Mouse (Mus musculus) brain, embryonic 18.5 days (tissue): ENCODE measurements at regions not wholly inside any gene's neighbourhood (a gene's known extent, or its start where the extent isn't known, plus 50 kb on each side); places are given as distances from the start of the nearest gene placed in this dataset.
"Not testable (repeated sequence)": the region's sequence is repeated elsewhere in the genome, so short reads cannot be mapped to it uniquely, and the experiment has no call there.

Experiments used
- DNase-seq: peaks from one replicate; pipeline ENCODE4 v3.0.0-alpha.2; 2012; ENCODE audit warnings: low read depth, low spot score

- no peak for DNase-seq
Observed at GRCm38 (mm10) chr3:15016621-15017020, 130.5 kb downstream of the Car2 start.

- DNase-seq, result no peak
Observed at GRCm38 (mm10) chr3:15022773-15023172, 136.7 kb downstream of the Car2 start.

- no peak for DNase-seq
Observed at GRCm38 (mm10) chr3:15040866-15041528, 154.9 kb downstream of the Car2 start.

GRCm38 (mm10) chr3:15053968-15054367 lies 167.9 kb downstream of the Car2 start:
- no peak for DNase-seq

- not testable (repeated sequence) for DNase-seq
Observed at GRCm38 (mm10) chr3:15055516-15056256, 169.6 kb downstream of the Car2 start.

DNA sequence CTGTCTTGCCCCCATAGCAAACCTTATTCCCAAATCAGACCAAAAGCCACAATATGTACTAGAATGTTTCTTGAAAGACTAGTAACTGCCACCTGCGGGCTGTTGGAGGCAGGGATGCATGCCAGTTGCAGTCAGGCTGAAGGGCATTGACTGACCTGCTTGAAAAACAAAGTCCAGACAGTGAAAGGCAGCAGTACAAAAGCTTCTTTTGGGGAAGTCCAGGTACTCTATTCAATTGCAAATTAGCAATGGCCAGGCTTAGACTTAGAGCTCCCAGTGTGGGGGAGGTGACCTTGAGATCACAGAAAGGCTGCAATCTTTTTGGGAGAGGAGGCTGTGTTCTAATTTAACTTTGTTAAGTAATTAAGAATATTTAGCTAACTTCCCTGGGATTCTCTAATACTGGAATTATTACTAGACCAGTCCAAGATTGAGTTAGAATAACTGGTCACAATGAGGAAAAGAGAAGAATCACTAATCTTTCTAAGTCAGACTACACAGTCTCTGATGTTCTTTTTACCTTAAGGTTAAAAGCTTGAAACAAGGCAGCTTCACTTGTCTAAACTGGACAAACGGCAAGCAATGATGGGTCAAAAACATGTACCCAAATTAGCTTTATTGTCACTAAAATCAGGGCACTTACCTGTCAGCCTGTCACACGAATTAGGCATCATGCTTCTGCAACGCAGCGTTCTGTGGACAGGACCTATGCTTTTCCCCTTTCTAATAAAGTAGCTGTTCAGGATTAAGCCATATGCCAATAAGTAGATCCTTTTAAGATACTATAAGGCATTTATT lies 170.9 kb downstream of the Car2 start:
- not testable (repeated sequence) for DNase-seq

- no peak for DNase-seq
Observed at GRCm38 (mm10) chr3:15065681-15066080, 179.6 kb downstream of the Car2 start.

GRCm38 (mm10) chr3:15068256-15068655 lies 182.2 kb downstream of the Car2 start:
- DNase-seq, result no peak

- no peak for DNase-seq
Observed at GRCm38 (mm10) chr3:15071030-15071883, 185.2 kb downstream of the Car2 start.

DNA sequence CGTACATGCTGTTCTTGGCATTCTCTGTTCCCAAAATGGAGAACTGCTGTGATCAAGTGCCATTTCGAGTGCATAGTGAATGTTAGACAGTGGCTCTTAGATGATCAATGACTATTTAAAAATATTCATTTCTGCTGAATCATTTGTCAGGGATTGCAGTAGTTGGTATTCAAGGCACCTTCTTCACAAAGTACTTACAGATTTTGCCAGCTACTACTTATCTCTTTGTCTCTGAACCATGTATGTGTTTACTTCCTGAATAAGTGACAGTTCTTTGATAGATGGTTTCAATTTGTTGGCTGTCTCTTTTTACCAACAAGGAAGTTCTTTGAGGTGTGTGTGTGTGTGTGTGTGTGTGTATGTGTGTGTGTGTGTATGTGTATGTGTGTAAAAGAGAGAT lies 187.3 kb downstream of the Car2 start:
- no peak for DNase-seq

DNA sequence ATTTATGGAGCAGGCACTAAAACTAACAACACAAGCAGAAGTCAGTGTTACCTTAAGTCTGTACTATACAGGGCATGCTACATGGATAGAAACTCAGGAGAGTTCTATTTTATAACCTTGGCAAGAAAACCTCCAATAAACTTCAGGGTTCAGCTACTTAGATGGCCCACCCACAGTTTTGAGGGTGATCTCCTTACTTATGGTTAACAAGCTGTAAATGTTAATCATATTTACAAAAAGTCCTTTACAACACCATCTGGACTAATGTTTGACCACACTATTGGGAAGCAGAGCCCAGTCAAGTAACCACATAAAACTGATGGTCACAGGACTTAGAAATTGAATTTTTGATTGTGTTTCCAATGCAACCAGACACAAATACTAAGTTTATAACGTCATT lies 187.8 kb downstream of the Car2 start:
- DNase-seq, result no peak

- no peak for DNase-seq
Observed at GRCm38 (mm10) chr3:15074949-15075348, 188.9 kb downstream of the Car2 start.

DNA sequence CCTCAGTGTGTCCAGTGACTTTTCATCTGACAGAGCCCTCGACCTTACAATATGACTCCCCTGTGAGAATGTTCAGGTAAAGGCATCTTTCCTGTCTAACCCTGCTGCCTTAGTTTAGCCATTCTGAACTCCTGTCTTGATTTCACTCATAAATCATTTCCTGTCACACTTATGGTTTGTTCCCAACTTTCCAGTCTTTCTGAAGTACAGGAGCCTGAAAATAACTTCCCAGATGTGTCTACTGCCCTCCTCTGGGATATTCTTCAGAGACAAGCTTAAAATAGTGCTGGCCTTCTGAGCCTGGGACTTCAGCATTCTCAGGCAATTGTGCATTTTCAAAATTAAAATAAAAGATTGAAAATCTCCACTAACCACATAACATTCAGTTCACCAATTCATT lies 204.1 kb downstream of the Car2 start:
- DNase-seq, result no peak

DNA sequence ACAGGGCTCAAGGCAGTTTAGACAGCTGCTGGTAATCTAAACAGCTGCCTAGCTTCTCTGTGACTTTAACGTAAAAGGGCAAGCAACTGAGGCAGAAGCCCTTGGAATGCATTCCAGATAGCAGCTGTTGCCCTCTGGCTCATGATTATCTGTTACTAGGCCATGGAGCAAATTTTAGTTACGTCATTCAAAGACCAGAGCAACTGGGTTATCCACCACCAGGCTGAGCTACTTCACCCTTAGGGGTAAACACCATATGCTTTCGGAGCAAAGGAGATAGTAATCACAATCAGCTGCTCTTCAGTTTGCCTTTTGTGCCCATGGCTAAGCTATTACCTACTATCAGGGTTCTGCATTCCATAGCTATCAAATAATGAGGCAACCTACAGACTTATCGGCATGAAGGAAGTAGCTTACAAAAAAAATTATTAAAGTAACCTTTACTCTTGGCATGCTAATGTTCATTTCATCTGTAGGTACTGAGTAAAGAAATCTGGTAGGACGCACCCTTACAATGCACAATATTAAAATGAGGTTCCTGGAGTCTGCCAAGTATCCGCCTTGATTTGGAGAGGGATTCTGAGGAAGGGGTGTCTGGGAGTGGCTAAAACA lies 212.2 kb downstream of the Car2 start:
- DNase-seq, result no peak

GRCm38 (mm10) chr3:15098981-15099380 lies 212.9 kb downstream of the Car2 start:
- DNase-seq, result no peak

DNA sequence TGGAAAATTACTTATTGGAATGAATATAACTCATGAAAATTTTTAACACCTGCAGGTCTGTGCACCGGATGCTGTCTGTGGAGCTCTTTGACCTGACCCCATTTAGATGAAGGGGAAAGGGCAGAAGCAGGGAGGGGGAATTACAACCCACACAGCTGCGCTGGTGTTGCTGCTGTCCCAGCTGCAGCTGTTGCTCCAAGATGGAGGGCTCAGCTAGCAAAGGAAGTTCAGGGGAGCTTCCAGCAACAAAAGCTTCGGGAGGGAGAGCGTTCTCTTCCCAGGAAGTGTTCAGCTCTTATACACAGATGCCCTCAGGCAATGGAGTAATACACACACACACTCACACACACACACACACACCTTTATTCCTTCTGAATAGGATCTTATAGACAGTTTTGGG lies 219.6 kb downstream of the Car2 start:
- DNase-seq, result no peak

GRCm38 (mm10) chr3:15106281-15106680 lies 220.2 kb downstream of the Car2 start:
- no peak for DNase-seq

GRCm38 (mm10) chr3:15107301-15107700 lies 221.2 kb downstream of the Car2 start:
- DNase-seq, result no peak

DNA sequence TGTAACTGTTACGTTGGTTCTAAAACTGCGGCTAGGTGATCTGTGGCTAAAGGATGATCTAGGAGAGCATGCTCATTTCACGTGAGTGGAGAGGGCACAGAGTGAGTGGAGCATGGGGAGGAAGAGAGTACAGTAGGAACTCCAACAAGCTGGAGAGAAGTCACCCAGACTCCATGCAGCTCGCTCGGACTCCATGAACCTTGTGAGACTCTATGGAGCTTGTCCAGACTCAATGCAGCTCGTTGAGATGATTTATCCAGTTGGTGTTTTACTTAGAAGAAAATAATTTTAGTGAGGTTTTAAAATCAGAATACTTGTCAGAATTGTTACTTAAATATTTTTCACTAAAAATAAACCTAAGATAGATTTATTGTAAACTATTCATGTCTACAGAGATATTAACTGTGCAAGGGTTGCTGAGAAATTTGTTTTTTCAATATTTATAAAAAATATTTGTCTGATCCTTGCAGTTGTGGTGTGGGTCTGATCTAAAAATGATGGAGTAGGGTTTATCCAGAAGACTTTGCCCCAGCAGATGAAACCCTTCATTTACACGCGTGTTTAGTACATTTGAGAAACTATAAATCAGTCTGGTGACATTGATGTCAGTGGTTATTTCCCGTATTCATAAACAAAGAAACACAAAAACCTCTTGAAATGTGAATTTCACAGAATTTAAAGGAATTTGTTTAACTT lies 222.3 kb downstream of the Car2 start:
- DNase-seq, result no peak

DNA sequence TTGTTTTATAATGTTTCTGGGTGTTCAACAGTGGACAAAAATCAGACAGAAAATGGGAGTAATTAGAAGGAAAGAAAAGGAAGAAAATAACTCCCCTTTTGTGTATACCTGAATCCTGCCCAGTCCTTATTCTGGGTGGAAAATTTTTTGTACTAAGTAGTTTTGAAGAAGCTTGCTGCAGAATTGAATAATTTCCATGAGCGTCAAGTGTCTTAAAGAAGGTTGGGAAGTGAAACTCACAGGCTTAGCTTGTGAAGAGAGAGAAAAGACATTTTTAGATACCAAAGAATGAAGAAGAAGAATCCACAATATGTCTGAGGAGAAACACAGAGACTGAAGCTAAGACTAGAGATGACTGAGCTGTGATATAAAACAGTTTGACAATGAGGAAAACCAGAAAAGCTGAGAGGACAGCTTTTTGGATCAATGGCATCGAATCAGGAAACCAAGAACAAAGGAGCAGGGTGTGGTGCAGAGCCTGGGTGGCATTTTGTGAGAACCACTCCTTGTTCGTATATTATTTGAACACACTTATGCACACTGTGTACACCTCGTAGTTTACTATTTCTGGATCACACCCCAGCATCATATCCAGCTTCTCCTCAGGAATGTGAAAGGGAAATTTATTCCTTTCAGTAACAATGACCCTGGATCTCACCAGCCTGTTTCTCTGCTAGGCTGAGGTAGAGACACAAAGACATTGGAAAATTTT lies 221.9 kb downstream of the Gm9733 start:
- no peak for DNase-seq
